Mouse (Mus musculus): Measurements from ENCODE around the gene Herc2. TPM values are rescaled to one million over a fixed set of nuclear protein-coding genes. Genes with fewer than 3 reads are reported as not detected.

Herc2 gene
- polyA plus RNA-seq, 2 experiments: 24.5 to 28.3 TPM

DNA sequence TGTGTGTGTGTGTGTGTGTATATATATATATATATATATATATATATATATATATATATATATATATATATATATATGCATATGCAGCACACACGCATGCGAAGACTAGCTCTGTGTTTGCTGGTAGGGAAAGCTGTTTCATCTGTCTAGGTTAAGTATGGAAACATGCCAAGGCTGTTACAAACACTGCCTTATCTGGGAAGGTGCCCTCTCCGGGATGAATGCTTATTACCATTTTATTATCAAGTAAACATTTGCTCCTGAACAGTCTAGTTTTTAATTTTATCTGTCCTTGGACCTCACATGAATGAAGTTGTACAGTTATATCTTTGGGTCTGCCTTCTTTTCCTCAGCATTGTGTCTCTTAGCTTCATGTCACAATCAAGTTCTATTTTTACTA, 79.6 kb downstream of the Herc2 start:
- H3K36me3 ChIP-seq (ENCODE audit: control insufficient read depth, insufficient read depth, low read length): peaks cover 50% of the 10 kb centered on the region
- 81% methylated on average over 3 of the region's 3 CpGs for WGBS
- ATAC-seq (ENCODE audit: low FRiP score, low read depth) (no peak), DNase-seq (ENCODE audit: low spot score) (no peak)
- H3K27me3 ChIP-seq (ENCODE audit: control insufficient read depth, insufficient read depth, low read length): no peaks in the 10 kb centered on the region
- H3K27ac ChIP-seq (replicated peaks; ENCODE audit: low read depth, low read length): no peak overlapping the region
- no peak overlapping the region for H3K9ac ChIP-seq (ENCODE audit: low read depth, low read length, severe bottlenecking)
- H3K9me3 ChIP-seq (ENCODE audit: control insufficient read depth, low read length): no peaks in the 10 kb centered on the region
- TF ChIP-seq POLR2A (IDR thresholded peaks at IDR 0.05; ENCODE audit: borderline replicate concordance, extremely low read depth, insufficient read depth, insufficient read length): no peak
- H3K4me3 ChIP-seq (replicated peaks; ENCODE audit: low read length): no peak overlapping the region
- H3K4me1 ChIP-seq (ENCODE audit: control insufficient read depth, insufficient read depth, low read length): no peaks in the 10 kb centered on the region
- no peak overlapping the region for H3K4me2 ChIP-seq (replicated peaks; ENCODE audit: low read depth, low read length, severe bottlenecking)

- DNase-seq (ENCODE audit: low spot score): no peak
- 75% methylated on average over 6 of the region's 6 CpGs for WGBS
- no peaks in the 10 kb centered on the region for H3K4me1 ChIP-seq (ENCODE audit: control insufficient read depth, insufficient read depth, low read length)
- no peak overlapping the region for H3K9ac ChIP-seq (ENCODE audit: low read depth, low read length, severe bottlenecking)
- no peak for ATAC-seq (ENCODE audit: low FRiP score, low read depth)
- H3K9me3 ChIP-seq (ENCODE audit: control insufficient read depth, low read length): no peaks in the 10 kb centered on the region
- TF ChIP-seq POLR2A (IDR thresholded peaks at IDR 0.05; ENCODE audit: borderline replicate concordance, extremely low read depth, insufficient read depth, insufficient read length): no peak
- H3K27ac ChIP-seq (replicated peaks; ENCODE audit: low read depth, low read length): no peak overlapping the region
- no peaks in the 10 kb centered on the region for H3K27me3 ChIP-seq (ENCODE audit: control insufficient read depth, insufficient read depth, low read length)
- peaks cover 49% of the 10 kb centered on the region for H3K36me3 ChIP-seq (ENCODE audit: control insufficient read depth, insufficient read depth, low read length)
- H3K4me2 ChIP-seq (replicated peaks; ENCODE audit: low read depth, low read length, severe bottlenecking): no peak overlapping the region
- no peak overlapping the region for H3K4me3 ChIP-seq (replicated peaks; ENCODE audit: low read length)
These were observed 81.6 kb downstream of the Herc2 start for GRCm38 (mm10) chr7:56131548-56131947.

DNA sequence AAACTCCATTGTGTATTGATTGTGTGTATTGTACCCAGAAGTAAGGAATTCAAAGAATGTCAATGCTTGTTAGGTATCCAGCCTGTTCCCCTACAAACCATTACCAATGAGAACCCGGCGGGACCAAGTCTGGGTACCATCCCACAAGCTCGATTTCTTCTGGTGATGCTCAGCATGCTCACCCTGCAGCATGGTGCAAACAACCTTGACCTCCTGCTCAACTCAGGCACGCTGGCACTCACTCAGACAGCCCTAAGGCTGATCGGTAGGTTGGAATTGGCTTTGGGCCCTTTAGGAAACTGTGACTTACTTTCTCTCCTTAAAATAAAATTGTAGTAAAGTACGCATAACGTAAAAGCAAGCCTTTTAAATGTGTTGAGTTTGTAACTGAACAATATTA, 88.7 kb downstream of the Herc2 start:
- DNase-seq (ENCODE audit: low spot score) (no peak), ATAC-seq (ENCODE audit: low FRiP score, low read depth) (no peak)
- Histone ChIP-seq H3K27me3 (ENCODE audit: control insufficient read depth, insufficient read depth, low read length) (no peaks in the 10 kb centered on the region), H3K4me1 (ENCODE audit: control insufficient read depth, insufficient read depth, low read length) (no peaks in the 10 kb centered on the region), H3K9me3 (ENCODE audit: control insufficient read depth, low read length) (no peaks in the 10 kb centered on the region), H3K27ac (replicated peaks; ENCODE audit: low read depth, low read length) (no peak overlapping the region), H3K4me3 (replicated peaks; ENCODE audit: low read length) (no peak overlapping the region), H3K36me3 (ENCODE audit: control insufficient read depth, insufficient read depth, low read length) (peaks cover 55% of the 10 kb centered on the region), H3K9ac (ENCODE audit: low read depth, low read length, severe bottlenecking) (no peak overlapping the region), H3K4me2 (replicated peaks; ENCODE audit: low read depth, low read length, severe bottlenecking) (no peak overlapping the region)
- whole genome bisulfite sequencing: 89% methylated on average over 7 of the region's 7 CpGs
- no peak for TF ChIP-seq POLR2A (IDR thresholded peaks at IDR 0.05; ENCODE audit: borderline replicate concordance, extremely low read depth, insufficient read depth, insufficient read length)

GRCm38 (mm10) chr7:56146424-56146823, 96.4 kb downstream of the Herc2 start:
- H3K9ac ChIP-seq (ENCODE audit: low read depth, low read length, severe bottlenecking): no peak overlapping the region
- H3K36me3 ChIP-seq (ENCODE audit: control insufficient read depth, insufficient read depth, low read length): peaks cover 65% of the 10 kb centered on the region
- no peaks in the 10 kb centered on the region for H3K9me3 ChIP-seq (ENCODE audit: control insufficient read depth, low read length)
- no peak overlapping the region for H3K4me3 ChIP-seq (replicated peaks; ENCODE audit: low read length)
- no peak overlapping the region for H3K4me2 ChIP-seq (replicated peaks; ENCODE audit: low read depth, low read length, severe bottlenecking)
- WGBS: 95% methylated on average over 3 of the region's 3 CpGs
- ATAC-seq (ENCODE audit: low FRiP score, low read depth) (no peak), DNase-seq (ENCODE audit: low spot score) (no peak)
- H3K4me1 ChIP-seq (ENCODE audit: control insufficient read depth, insufficient read depth, low read length): no peaks in the 10 kb centered on the region
- no peak for TF ChIP-seq POLR2A (IDR thresholded peaks at IDR 0.05; ENCODE audit: borderline replicate concordance, extremely low read depth, insufficient read depth, insufficient read length)
- no peaks in the 10 kb centered on the region for H3K27me3 ChIP-seq (ENCODE audit: control insufficient read depth, insufficient read depth, low read length)
- no peak overlapping the region for H3K27ac ChIP-seq (replicated peaks; ENCODE audit: low read depth, low read length)

- Histone ChIP-seq H3K27ac (replicated peaks; ENCODE audit: low read depth, low read length) (no peak overlapping the region), H3K36me3 (ENCODE audit: control insufficient read depth, insufficient read depth, low read length) (peaks cover 75% of the 10 kb centered on the region), H3K4me1 (ENCODE audit: control insufficient read depth, insufficient read depth, low read length) (no peaks in the 10 kb centered on the region), H3K4me2 (replicated peaks; ENCODE audit: low read depth, low read length, severe bottlenecking) (no peak overlapping the region), H3K9ac (ENCODE audit: low read depth, low read length, severe bottlenecking) (no peak overlapping the region), H3K27me3 (ENCODE audit: control insufficient read depth, insufficient read depth, low read length) (no peaks in the 10 kb centered on the region), H3K4me3 (replicated peaks; ENCODE audit: low read length) (no peak overlapping the region), H3K9me3 (ENCODE audit: control insufficient read depth, low read length) (no peaks in the 10 kb centered on the region)
- no peak for TF ChIP-seq POLR2A (IDR thresholded peaks at IDR 0.05; ENCODE audit: borderline replicate concordance, extremely low read depth, insufficient read depth, insufficient read length)
- ATAC-seq (ENCODE audit: low FRiP score, low read depth): no peak
- DNase-seq (ENCODE audit: low spot score): no peak
- WGBS: 89% methylated on average over 7 of the region's 7 CpGs
These were observed 98.9 kb downstream of the Herc2 start for GRCm38 (mm10) chr7:56148925-56149324.
